Mouse (Mus musculus) bone marrow macrophage, adult 2 months (primary cell): ENCODE measurements around the gene Bmpr1b.

Source experiments
- CTCF ChIP-seq: IDR thresholded peaks from 2 replicates; pipeline ENCODE4 v1.5.1; 2012; ENCODE audit warnings: low read depth, mild to moderate bottlenecking, low read length, moderate library complexity
- POLR2A ChIP-seq: IDR thresholded peaks from 2 replicates; pipeline ENCODE4 v1.6.1; 2012; ENCODE audit warnings: mild to moderate bottlenecking, low read depth, low read length, borderline replicate concordance

GRCm38 (mm10) chr3:141810944-141811343, 358.3 kb downstream of the Bmpr1b start:
- TF ChIP-seq CTCF (no peak), POLR2A (no peak)
